Comparison of ENCODE assay signal across 7 mouse cellular contexts in genomic region chr6:34780943-34781289, GRCm38 (mm10). TPM values are rescaled to one million over a fixed set of nuclear protein-coding genes. Genes with fewer than 3 reads are reported as not detected.
DNase-seq lines count a peak whose midpoint lies in the region; ATAC-seq lines count a peak whose summit lies in the region.

No protein-coding gene starts in this region.

- no peaks in the 10 kb centered on the region for H3K27me3 ChIP-seq in neural tube, embryonic 11.5 days (ENCODE audit: control insufficient read depth, insufficient read depth, low read length)
- no peaks in the 10 kb centered on the region for H3K27me3 ChIP-seq in forebrain, embryonic 13.5 days
- H3K27me3 ChIP-seq in liver, embryonic 11.5 days (replicated peaks; ENCODE audit: control insufficient read depth, insufficient read depth, low read length) = no peaks in the 10 kb centered on the region
- H3K27me3 ChIP-seq in stomach, embryonic 16.5 days (ENCODE audit: control insufficient read depth, insufficient read depth, low read length) = no peaks in the 10 kb centered on the region

- peak overlapping the region; percentile 70 for H3K4me2 ChIP-seq in neural tube, embryonic 11.5 days (ENCODE audit: low read depth)
- peak overlapping the region; percentile 67 for H3K4me2 ChIP-seq in forebrain, embryonic 13.5 days
- peak overlapping the region; percentile 80 for H3K4me2 ChIP-seq in liver, embryonic 11.5 days
- peak overlapping the region; percentile 80 for H3K4me2 ChIP-seq in stomach, embryonic 16.5 days (ENCODE audit: low read depth, low read length)

- H3K4me1 ChIP-seq in neural tube, embryonic 11.5 days (ENCODE audit: control insufficient read depth, insufficient read depth, low read length) = no peaks in the 10 kb centered on the region
- no peaks in the 10 kb centered on the region for H3K4me1 ChIP-seq in forebrain, embryonic 13.5 days
- H3K4me1 ChIP-seq in liver, embryonic 11.5 days (replicated peaks; ENCODE audit: control insufficient read depth, insufficient read depth, low read length) = no peaks in the 10 kb centered on the region
- H3K4me1 ChIP-seq in stomach, embryonic 16.5 days (ENCODE audit: control insufficient read depth, insufficient read depth, low read length) = no peaks in the 10 kb centered on the region

- peak overlapping the region; percentile 97 for H3K27ac ChIP-seq in neural tube, embryonic 11.5 days (ENCODE audit: low read depth, low read length)
- peak overlapping the region; percentile 95 for H3K27ac ChIP-seq in forebrain, embryonic 13.5 days
- peak overlapping the region; percentile 98 for H3K27ac ChIP-seq in liver, embryonic 11.5 days (ENCODE audit: low read depth, low read length)
- peak overlapping the region; percentile 98 for H3K27ac ChIP-seq in stomach, embryonic 16.5 days (ENCODE audit: low read length)

- 7% methylated on average over 13 of the region's 13 CpGs for whole genome bisulfite sequencing in neural tube, embryonic 11.5 days
- 5% methylated on average over 13 of the region's 13 CpGs for WGBS in forebrain, embryonic 13.5 days
- WGBS in liver, embryonic 11.5 days = 4% methylated on average over 13 of the region's 13 CpGs
- 2% methylated on average over 13 of the region's 13 CpGs for WGBS in stomach, embryonic 16.5 days

- no peaks in the 10 kb centered on the region for H3K36me3 ChIP-seq in neural tube, embryonic 11.5 days (ENCODE audit: control insufficient read depth, insufficient read depth, low read length)
- peaks cover 5% of the 10 kb centered on the region; the same call in 1 of the 2 replicates for H3K36me3 ChIP-seq in forebrain, embryonic 13.5 days (ENCODE audit: poor library complexity, severe bottlenecking)
- H3K36me3 ChIP-seq in liver, embryonic 11.5 days (ENCODE audit: control insufficient read depth, insufficient read depth, low read length) = no peaks in the 10 kb centered on the region
- H3K36me3 ChIP-seq in stomach, embryonic 16.5 days (ENCODE audit: control insufficient read depth, insufficient read depth, low read length) = no peaks in the 10 kb centered on the region

- peak overlapping the region; percentile 88 for H3K9ac ChIP-seq in neural tube, embryonic 11.5 days (ENCODE audit: low read length)
- H3K9ac ChIP-seq in forebrain, embryonic 13.5 days = peak overlapping the region; percentile 91
- peak overlapping the region; percentile 91 for H3K9ac ChIP-seq in liver, embryonic 11.5 days (ENCODE audit: low read depth, low read length)
- peak overlapping the region; percentile 92 for H3K9ac ChIP-seq in stomach, embryonic 16.5 days (ENCODE audit: low read length)

- no peaks in the 10 kb centered on the region for H3K9me3 ChIP-seq in neural tube, embryonic 11.5 days (ENCODE audit: control insufficient read depth, low read length)
- H3K9me3 ChIP-seq in forebrain, embryonic 13.5 days (replicated peaks) = no peaks in the 10 kb centered on the region
- no peaks in the 10 kb centered on the region for H3K9me3 ChIP-seq in liver, embryonic 11.5 days (ENCODE audit: control insufficient read depth, low read length)
- H3K9me3 ChIP-seq in stomach, embryonic 16.5 days (replicated peaks; ENCODE audit: control insufficient read depth, low read length) = no peaks in the 10 kb centered on the region

- peak overlapping the region; percentile 58 for H3K4me3 ChIP-seq in neural tube, embryonic 11.5 days (ENCODE audit: low read depth, low read length)
- H3K4me3 ChIP-seq in forebrain, embryonic 13.5 days = peak overlapping the region; percentile 59
- peak overlapping the region; percentile 68 for H3K4me3 ChIP-seq in liver, embryonic 11.5 days (ENCODE audit: low read depth, low read length)
- H3K4me3 ChIP-seq in stomach, embryonic 16.5 days (replicated peaks; ENCODE audit: low read length) = peak overlapping the region; percentile 78

- DNase-seq in neural tube, embryonic 11.5 days (ENCODE audit: low spot score) = no peak
- no peak for DNase-seq in neural tube, embryonic 10.5 days (ENCODE audit: extremely low spot score, low spot score)
- no peak for DNase-seq in liver, embryonic 11.5 days (ENCODE audit: low spot score)
- DNase-seq in left cerebral cortex, adult 18-20 months (ENCODE audit: low spot score in 2 of 2) = no peak
- no peak for DNase-seq in thymus, adult 18-20 months

- no peak for ATAC-seq in neural tube, embryonic 11.5 days (ENCODE audit: insufficient read depth, low FRiP score, low TSS enrichment)
- ATAC-seq in forebrain, embryonic 13.5 days = no peak
- no peak for ATAC-seq in liver, embryonic 11.5 days (replicated peaks; ENCODE audit: low FRiP score)
- no peak for ATAC-seq in stomach, embryonic 16.5 days (ENCODE audit: insufficient read depth, low FRiP score)

RNA-seq across cellular contexts. Expression of gene Agbl3, which starts 0.7 kb away (rescaled TPM):
- polyA plus RNA-seq in neural tube, embryonic 11.5 days (2014; fragmentation: Nextera tagmentation; extraction: Ambion mirVana) = 5.7 and 6.2 TPM in 2 replicates
- 6.2 and 8.0 TPM in 2 replicates for polyA plus RNA-seq in forebrain, embryonic 13.5 days (2015; fragmentation: Nextera tagmentation; extraction: Ambion mirVana)
- polyA plus RNA-seq in liver, embryonic 11.5 days (2014; fragmentation: Nextera tagmentation; extraction: Ambion mirVana) = 4.4 and 4.5 TPM in 2 replicates
- 4.5 and 4.6 TPM in 2 replicates for polyA plus RNA-seq in stomach, embryonic 16.5 days (2015; fragmentation: Nextera tagmentation; extraction: Ambion mirVana)
- total RNA-seq in left cerebral cortex, adult 18-20 months (2021) = 10 to 100 TPM; 13.5 to 15.7 TPM
